Mouse (Mus musculus) NIH3T3 (cell line): ENCODE data around the gene E130308A19Rik.

Experiments
- DNase-seq: peaks from one replicate; pipeline ENCODE4 v3.0.0-alpha.2; 2012; ENCODE audit warnings: low read depth

Gene E130308A19Rik

GRCm38 (mm10) chr4:59727878-59728261 lies 101.9 kb downstream of the E130308A19Rik start:
- no peak for DNase-seq

GRCm38 (mm10) chr4:59728839-59729238 lies 102.8 kb downstream of the E130308A19Rik start:
- DNase-seq: no peak

DNA sequence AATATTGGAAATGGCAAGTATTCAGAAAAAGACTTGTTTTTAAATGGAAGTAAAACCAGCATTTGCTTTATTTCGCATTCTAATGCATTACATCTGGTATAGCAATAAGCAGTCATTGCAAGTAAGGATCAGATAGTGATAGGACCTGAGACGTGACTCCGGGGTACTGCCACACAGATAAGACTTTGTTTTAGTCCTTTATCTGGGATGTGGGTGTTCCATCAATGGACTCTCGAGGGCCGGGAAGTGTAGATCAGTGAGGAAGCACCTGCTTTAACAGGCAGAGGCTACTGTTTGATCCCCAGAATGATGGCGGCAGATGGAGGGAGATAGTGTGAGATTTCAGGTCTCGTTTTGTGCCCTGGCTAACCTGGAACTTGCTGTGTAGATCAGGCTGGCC lies 105.5 kb downstream of the E130308A19Rik start:
- DNase-seq: no peak

GRCm38 (mm10) chr4:59739321-59739720 lies 113.3 kb downstream of the E130308A19Rik start:
- DNase-seq: peak; percentile 36

GRCm38 (mm10) chr4:59739882-59740281 lies 113.9 kb downstream of the E130308A19Rik start:
- no peak for DNase-seq

GRCm38 (mm10) chr4:59753491-59754140 lies 127.6 kb downstream of the E130308A19Rik start:
- no peak for DNase-seq

GRCm38 (mm10) chr4:59756332-59757082 lies 130.5 kb downstream of the E130308A19Rik start:
- DNase-seq: peak; percentile 99

- DNase-seq: peak; percentile 89
Observed at GRCm38 (mm10) chr4:59757452-59758435, 131.7 kb downstream of the E130308A19Rik start.

DNA sequence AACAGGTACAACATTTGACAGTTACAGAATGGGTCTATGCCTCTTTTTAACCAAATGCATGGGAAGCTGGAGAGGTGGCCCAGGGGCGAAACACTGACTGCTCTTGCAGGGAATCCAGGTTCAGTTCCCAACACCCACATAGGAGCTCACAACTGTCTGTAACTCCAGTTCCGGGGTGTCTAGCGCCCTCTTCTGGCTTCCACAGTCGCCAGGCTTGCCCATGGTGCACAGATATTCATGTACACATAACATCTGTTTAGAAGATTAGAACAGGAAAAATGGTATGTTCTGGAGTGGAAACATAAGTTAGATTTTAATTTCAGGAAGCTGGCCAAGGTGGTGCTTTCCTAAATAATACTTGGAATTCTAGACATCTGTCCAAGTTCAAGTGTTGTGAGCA lies 134.0 kb downstream of the E130308A19Rik start:
- peak; percentile 57 for DNase-seq

- DNase-seq: peak; percentile 82
Observed at GRCm38 (mm10) chr4:59760636-59761364, 134.8 kb downstream of the E130308A19Rik start.

DNA sequence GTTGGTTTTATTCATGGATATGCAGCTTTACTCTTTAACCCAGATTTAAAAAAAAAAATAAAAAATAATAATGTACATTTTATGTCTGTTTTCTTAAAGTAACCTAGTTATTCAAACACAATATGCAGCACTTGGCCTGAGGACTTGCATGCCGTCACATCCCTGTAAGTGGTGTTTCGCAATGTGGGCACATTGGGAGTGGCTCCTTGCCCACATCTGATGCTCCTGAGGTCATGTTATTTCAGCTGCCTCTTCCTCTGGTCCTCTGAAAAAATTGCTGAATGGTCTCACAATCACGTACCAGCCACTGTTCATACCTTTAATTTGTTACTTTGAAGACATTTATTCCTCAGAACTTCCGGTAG lies 135.3 kb downstream of the E130308A19Rik start:
- DNase-seq: peak; percentile 86

DNA sequence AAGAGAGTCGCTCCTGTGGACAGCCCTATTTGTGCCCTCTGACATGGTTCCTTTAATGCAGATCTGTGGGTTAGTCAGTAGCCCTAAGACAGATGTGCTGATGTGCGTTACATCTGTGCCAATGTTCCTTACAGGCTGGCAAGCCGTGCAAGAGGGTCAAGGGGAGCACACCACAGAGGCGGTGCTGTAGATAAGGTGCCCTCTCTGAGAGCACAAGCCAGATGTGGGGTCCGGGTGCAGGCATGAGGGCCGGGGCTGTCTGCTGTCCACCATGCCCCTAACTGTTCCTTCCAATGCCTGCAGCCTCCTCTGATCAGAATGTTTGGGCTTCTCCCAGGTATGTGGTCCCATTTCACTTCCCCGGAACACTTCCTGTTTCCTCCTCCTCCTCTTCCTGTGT lies 138.9 kb downstream of the E130308A19Rik start:
- DNase-seq: no peak

GRCm38 (mm10) chr4:59765385-59766005 lies 139.5 kb downstream of the E130308A19Rik start:
- DNase-seq: peak; percentile 68

DNA sequence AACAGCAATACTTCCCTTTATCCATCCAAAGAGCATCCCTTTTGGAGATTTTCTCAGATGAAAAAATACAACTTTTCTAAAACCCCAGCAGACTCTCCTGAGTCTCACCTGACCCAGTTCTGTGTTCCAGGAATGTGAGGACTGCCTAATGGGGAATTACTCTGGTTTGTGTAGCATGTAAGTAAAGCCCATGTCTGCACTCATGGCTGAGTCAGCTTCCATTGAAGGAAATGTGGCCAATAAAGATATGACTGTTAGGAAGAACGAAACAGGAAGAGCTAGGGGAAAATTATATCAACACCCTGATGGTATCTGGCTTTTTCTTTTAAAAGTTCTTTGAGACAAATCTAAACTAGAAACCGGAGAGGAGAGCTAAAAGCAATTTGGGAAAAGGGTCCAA lies 141.7 kb downstream of the E130308A19Rik start:
- no peak for DNase-seq

DNA sequence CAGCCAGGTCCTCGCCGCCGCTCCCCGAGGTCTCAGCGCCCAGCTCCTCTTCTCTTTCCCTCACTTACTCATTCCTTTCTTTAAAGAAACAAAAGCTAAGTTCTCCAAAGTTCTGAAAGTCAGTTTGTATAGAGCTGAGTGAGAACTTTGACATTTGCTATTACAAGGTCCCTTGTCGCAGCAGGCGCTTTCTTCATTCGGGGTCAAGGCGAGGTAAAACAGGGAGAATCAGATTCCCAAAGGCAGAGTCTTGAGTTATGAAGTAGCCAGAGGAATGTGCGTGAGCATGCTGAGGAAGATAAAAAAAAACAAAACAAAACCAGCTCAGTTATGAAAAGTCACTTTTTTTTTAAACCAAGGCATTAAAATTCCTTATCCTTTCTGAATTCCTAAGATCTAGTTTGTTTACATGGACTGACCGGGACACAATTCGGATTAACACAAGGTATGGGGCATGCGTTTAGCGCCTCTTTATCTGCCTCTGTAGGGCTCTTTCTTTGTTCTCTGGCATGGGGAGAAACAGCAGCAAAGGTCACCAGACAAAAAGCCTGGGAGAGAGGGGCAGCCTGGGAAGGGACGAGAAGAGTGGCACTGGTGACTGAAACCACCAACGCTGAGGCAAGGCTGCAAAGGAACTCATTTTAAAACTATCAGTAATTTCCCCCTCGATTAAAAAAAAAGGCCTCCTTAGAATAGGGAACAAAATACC lies 146.3 kb downstream of the E130308A19Rik start:
- DNase-seq: no peak

GRCm38 (mm10) chr4:59777828-59778227 lies 151.8 kb downstream of the E130308A19Rik start:
- DNase-seq: no peak

GRCm38 (mm10) chr4:59780568-59780967 lies 154.6 kb downstream of the E130308A19Rik start:
- DNase-seq: peak; percentile 79

- peak; percentile 35 for DNase-seq
Observed at GRCm38 (mm10) chr4:59782853-59783684, 157.1 kb downstream of the E130308A19Rik start.

DNA sequence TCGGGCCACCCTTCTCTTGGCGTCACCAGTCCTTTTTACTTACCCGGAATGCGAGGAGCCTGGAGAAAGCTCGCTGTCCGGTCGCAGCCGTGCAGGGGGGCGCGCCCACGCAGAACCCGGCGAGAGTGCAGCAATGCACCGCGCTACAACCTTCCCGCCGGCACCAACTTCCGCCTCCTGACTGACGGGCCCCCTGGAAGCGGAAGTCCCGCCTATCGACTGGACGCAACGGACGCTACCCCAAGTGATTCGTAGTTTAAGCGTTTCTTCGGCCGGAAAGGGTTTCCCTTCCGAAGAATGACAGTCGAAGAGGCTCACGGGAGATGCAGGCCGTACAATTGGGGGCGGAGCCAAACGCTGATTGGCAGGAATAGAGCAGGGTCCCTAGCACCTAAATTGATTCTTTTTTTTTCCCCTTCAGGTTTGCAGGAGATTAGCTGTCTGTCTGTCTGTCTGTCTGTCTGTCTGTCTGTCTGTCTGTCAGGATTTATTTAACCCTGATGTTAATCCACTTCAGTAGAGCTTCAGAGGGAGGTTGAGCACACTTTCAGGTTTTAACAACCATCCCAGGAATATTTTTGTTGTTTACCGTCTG lies 157.8 kb downstream of the E130308A19Rik start:
- DNase-seq: peak; percentile 99
